Mouse (Mus musculus) Patski (cell line): ENCODE measurements around the gene Rftn2. TPM values are rescaled to one million over a fixed set of nuclear protein-coding genes. Genes with fewer than 3 reads are reported as not detected.
"Not testable (repeated sequence)": the region's sequence is repeated elsewhere in the genome, so short reads cannot be mapped to it uniquely, and the experiment has no call there.

Source experiments
- ATAC-seq: fragments of 100-300 bp; one replicate; pipeline ENCODE4 v1.8.0; 2021
- CTCF ChIA-PET: fragments of 350-600 bp; sonication (Branson Sonifier 250); formaldehyde crosslinking; loops from one replicate; lab custom pipeline; 2022; ENCODE audit warnings: inconsistent platforms; lab: Charles Lee
- POLR2A ChIA-PET: fragments of 350-600 bp; sonication (Branson Sonifier 250); formaldehyde crosslinking; loops from one replicate; lab custom pipeline; 2022; ENCODE audit warnings: antibody characterized with exemption, inconsistent platforms; lab: Charles Lee
- DNase-seq: peaks from one replicate; pipeline ENCODE4 v3.0.0-alpha.2; 2011; ENCODE audit warnings: low read depth, low spot score
- H3K27me3 ChIP-seq: fragments of 371-371 bp; one replicate; pipeline ENCODE4 v1.5.1; 2021
- CTCF ChIP-seq: fragments of 100-300 bp; IDR thresholded peaks from one replicate; pipeline ENCODE4 v1.5.1; 2021
- in situ Hi-C: fragments of 300-500 bp; cut with MboI; formaldehyde crosslinking; loops from 3 replicates; pipeline ENCODE4 v1.11.1; 2018; ENCODE audit warnings: low pct_unique_long_range_greater_than_20kb, mixed read lengths
- polyA plus RNA-seq: library from polyadenylated mRNA; unstranded; gene quantifications from one replicate; pipeline ENCODE4 v1.2.3, GENCODE M21; 2021

The Rftn2 gene
- polyA plus RNA-seq, 1 experiment from 2014 or later, result 3.8 TPM

DNA sequence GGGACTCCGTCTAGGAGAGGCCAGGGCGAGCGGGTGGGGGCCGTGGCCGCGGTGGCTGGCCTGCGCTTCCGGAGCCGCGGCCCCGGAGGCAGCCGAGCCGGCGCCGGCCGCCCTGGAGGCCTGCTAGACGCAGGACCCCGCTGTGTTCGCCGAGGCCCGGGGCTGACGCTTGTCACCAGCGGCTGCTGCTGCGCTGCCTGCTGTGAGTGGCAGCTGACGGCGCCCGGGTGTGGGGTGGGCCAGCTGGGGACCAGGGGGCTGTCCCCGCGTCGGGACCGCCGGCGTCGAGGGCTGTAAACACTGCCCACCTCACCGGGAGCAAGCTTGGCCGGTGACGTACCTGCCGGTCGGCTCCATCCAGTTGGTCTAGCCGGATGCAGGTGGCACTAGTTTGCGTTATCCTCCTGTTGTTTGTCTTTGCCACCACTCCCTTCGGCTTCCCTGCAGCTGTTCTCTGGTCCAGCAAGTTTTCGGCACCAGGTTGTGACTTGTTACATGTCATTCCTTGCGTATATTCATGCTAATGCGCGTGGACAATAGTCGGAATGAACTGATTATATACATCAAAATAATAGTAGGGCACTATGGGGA, 95.1 kb downstream of the Rftn2 start:
- CTCF ChIA-PET, result interaction anchor here (1.2 kb wide), 1 partner anchor 108 kb away, joined by 3 read pairs; no protein-coding TSS in a partner anchor

DNA sequence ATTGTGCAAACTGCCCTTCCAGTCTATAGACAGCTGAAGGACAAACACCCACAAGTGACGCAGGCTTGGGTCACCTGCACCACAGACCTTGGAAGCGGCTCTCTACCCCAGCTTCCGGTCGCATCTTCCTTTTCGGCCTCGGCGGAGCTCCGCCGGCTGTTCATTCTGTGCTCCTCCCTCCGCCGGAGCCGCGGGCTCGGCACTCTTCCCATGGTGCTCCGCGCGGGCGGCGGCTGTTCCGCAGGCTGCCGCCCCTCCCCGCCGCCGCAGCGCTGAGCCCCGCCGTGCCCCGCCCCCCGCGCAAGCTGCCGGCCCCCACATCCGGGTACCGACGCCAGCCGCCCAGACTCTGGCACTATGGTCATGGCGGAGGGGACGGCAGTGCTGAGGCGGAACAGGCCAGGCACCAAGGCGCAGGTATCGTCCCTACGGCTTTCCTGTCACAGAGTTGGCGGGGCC, 95.6 kb downstream of the Rftn2 start, which contains the start of gene Mob4:
Gene Mob4 (plus strand): TSS at position 289 of the 459 bp plus-strand sequence.
- H3K27me3 ChIP-seq, result no peaks in the 10 kb centered on the region
- peak; percentile 46 for DNase-seq
- ChIA-PET CTCF (no interaction called here), POLR2A (interaction anchor here (1.2 to 1.3 kb wide), 2 partner anchors 43 to 45 kb away, joined by 3 to 4 read pairs; partner anchors contain the start of genes Hspd1 and Hspe1)
- peak; percentile 89 for ATAC-seq
- no peak for TF ChIP-seq CTCF
- in situ Hi-C loops, result no loop called here

More for the DNA sequence above, 95.1 kb downstream of the Rftn2 start:
- ATAC-seq (peak; percentile 64), DNase-seq (peak; percentile 7)
- POLR2A ChIA-PET, result interaction anchor here (0.6 to 1.3 kb wide), 2 partner anchors 17 to 44 kb away, joined by 3 read pairs; partner anchors contain the start of genes Hspd1 and Hspe1
- H3K27me3 ChIP-seq, result no peaks in the 10 kb centered on the region
- in situ Hi-C loops, result no loop called here
- TF ChIP-seq CTCF, result no peak

DNA sequence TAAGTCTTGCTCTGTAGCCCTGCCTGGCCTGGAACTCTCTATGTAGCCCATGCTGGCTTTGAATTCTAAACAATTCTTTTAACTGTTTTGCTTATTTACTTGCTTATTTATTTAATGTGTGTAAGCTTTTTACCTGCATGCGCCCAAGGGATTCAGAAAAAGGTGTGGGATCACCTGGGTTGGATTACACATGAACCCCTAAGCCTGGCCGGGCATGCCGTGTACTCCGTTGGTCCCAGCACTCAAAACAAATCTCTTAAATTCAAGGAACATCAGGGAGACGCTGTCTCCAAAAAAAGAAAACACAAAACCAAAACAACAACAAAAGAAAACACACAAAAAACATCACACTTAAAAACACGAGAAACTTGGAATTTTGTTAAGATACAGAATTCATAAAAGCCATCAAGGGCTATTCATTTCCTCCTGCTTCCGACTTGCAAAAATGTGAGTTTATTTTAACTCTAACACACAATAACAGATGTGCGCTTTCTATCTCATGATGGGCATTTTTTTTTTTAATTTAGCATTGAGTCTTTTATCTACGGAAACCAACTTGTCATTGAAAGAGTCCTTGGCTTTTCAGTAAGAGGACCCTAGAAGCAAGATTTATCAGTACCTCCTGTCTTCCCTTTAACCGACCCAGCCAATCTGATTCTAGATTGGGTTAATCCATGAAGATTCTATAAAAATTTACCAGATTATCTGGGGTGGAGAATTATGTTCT, 96.2 kb downstream of the Rftn2 start:
- ATAC-seq, result no peak
- POLR2A ChIA-PET, result interaction anchor here (1.2 to 1.3 kb wide), 2 partner anchors 42 to 45 kb away, joined by 3 to 4 read pairs; partner anchors contain the start of genes Hspd1 and Hspe1

DNA sequence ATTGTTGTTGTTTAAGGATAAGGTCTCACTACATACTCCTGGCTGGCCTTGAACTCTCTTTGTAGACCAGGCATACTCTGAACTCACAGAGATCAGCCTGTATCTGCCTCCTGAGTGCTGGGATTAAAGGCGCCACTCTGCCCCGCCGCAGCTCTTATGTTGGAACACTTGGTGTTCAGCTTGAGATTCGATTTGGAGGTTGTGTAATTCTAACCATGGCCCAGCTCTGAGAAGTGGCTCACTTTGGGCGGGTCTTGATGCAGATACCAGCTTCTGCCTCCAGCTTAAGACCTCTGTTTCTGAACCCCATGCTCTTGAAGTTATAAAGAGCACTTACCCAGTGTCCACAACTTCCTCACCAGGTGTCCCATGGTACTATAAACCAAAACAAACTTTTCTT, 96.9 kb downstream of the Rftn2 start:
- no peak for TF ChIP-seq CTCF
- POLR2A ChIA-PET, result no interaction called here
- ATAC-seq (no peak), DNase-seq (no peak)
- CTCF ChIA-PET, result no interaction called here
- no peaks in the 10 kb centered on the region for H3K27me3 ChIP-seq
- in situ Hi-C loops, result no loop called here

More for the DNA sequence above, 96.2 kb downstream of the Rftn2 start:
- in situ Hi-C loops, result no loop called here
- DNase-seq, result peak; percentile 7
- CTCF ChIA-PET, result no interaction called here
- H3K27me3 ChIP-seq, result no peaks in the 10 kb centered on the region
- no peak for TF ChIP-seq CTCF

DNA sequence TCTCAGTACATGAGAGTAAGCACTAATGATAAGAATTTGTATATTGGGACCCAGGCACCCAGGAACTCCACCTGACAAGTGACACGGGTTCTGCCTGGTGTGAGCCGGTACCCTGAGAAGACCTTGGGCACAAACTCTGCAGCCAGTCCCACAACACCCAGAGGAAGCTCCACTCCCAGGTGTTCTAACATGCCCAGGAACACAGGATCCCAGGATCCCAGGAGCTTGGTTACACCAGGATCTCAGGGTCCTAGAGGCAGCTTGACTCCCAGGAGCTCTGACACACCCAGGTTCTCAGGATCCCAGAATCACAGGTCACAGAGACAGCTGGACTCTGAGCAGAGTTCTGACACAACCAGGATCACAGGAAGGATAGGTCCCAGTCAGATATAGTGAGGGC, 102.4 kb downstream of the Rftn2 start:
- H3K27me3 ChIP-seq, DNase-seq, CTCF ChIA-PET, in situ Hi-C loops, POLR2A ChIA-PET, ATAC-seq: not testable (repeated sequence)

DNA sequence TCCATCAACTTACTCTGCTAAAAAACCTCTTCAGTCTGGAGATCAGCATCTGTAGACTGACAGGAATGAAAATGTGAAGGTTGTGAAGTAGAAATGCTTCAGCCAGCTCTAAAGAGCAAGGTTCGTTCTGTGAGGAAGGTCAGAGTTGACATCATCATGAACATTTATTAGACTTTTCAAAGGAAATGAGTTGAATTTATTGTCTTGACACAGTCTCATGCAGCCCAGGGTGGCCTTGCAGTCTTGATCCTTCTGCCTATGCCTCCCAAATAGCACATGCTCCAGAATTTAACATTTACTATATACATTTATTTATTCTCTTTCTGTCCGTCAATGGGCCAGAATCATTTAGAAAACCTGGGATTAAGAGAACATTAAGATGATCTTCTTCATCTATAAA, 103.0 kb downstream of the Rftn2 start:
- ChIA-PET POLR2A (no interaction called here), CTCF (no interaction called here)
- in situ Hi-C loops, result no loop called here
- no peak for TF ChIP-seq CTCF
- ATAC-seq, result no peak
- H3K27me3 ChIP-seq, result no peaks in the 10 kb centered on the region
- no peak for DNase-seq

DNA sequence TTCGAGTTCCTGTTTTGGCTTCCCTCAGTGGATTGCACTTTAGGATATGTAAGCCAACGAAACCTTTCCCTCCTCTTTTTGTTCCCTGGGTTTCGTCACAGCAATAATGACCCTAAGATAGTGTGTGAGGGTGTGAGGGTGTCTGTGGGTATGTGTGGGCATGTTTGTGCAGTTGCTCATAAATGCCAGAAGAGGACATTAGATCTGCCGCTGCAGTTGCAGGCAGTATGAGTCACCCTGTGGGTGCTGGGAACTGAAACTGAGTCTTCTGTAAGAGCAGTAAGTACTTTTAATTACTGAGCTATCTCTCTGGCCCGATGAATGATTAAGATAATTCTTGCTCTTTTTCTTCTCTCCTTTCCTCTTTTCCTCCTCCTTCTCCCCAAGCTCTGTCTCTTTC, 103.5 kb downstream of the Rftn2 start:
- H3K27me3 ChIP-seq, result no peaks in the 10 kb centered on the region
- ATAC-seq (no peak), DNase-seq (no peak)
- in situ Hi-C loops, result no loop called here
- ChIA-PET CTCF (no interaction called here), POLR2A (no interaction called here)
- TF ChIP-seq CTCF, result no peak

Other genes starting within 250 kb of the Rftn2 start
- 147 TPM for gene Sf3b1, start 199.3 kb downstream of the Rftn2 start, polyA plus RNA-seq
- gene Coq10b, start 174.0 kb downstream of the Rftn2 start, polyA plus RNA-seq, result 43.5 TPM
- gene Hspe1, start 138.7 kb downstream of the Rftn2 start, polyA plus RNA-seq, result 326 TPM
- gene Hspd1, start 138.5 kb downstream of the Rftn2 start, polyA plus RNA-seq, result 475 TPM
- 84.7 TPM for gene Mob4, start 95.6 kb downstream of the Rftn2 start, polyA plus RNA-seq
- gene Mars2, start 10.4 kb upstream of the Rftn2 start, polyA plus RNA-seq, result 2.8 TPM
- not detected for gene Boll, start 136.7 kb upstream of the Rftn2 start, polyA plus RNA-seq
- 15.2 TPM for gene Plcl1, start 179.1 kb upstream of the Rftn2 start, polyA plus RNA-seq